Mouse (Mus musculus) thymus, adult 2 months (tissue): ENCODE data around the gene Nt5c3b. TPM values are rescaled to one million over a fixed set of nuclear protein-coding genes. Genes with fewer than 3 reads are reported as not detected.

Experiments used
- DNase-seq: peaks from one replicate; pipeline ENCODE4 v3.0.0; 2021
- H3K27ac ChIP-seq: fragments of 200-500 bp; 2 replicates; pipeline ENCODE4 v1.5.1; 2012; ENCODE audit warnings: low read length, control low read depth; ENCODE audit not compliant: control insufficient read depth, insufficient read depth
- H3K27me3 ChIP-seq: fragments of 200-500 bp; 2 replicates; pipeline ENCODE4 v1.6.1; 2012; ENCODE audit warnings: mild to moderate bottlenecking, low read length, moderate library complexity, mixed read lengths; ENCODE audit not compliant: control insufficient read depth, insufficient read depth
- H3K36me3 ChIP-seq: fragments of 200-500 bp; 2 replicates; pipeline ENCODE4 v1.6.1; 2012; ENCODE audit warnings: mild to moderate bottlenecking, low read length, moderate library complexity; ENCODE audit not compliant: control insufficient read depth, insufficient read depth
- H3K4me1 ChIP-seq: fragments of 200-500 bp; replicated peaks from 2 replicates; pipeline ENCODE4 v1.6.1; 2012; ENCODE audit warnings: low read length; ENCODE audit not compliant: control insufficient read depth, insufficient read depth
- H3K4me3 ChIP-seq: fragments of 200-500 bp; 2 replicates; pipeline ENCODE4 v1.5.1; 2012; ENCODE audit warnings: mild to moderate bottlenecking, low read length, control low read depth, moderate library complexity; ENCODE audit not compliant: control insufficient read depth, insufficient read depth
- CTCF ChIP-seq: fragments of 200-500 bp; IDR thresholded peaks from 2 replicates; pipeline ENCODE4 v1.5.1; 2012; ENCODE audit warnings: mild to moderate bottlenecking, control low read depth, low read length, moderate library complexity, borderline replicate concordance; ENCODE audit not compliant: control insufficient read depth, poor library complexity, insufficient read depth; ENCODE audit errors: extremely low read depth
- POLR2A ChIP-seq: fragments of 200-500 bp; IDR thresholded peaks from 2 replicates; pipeline ENCODE4 v1.6.1; 2012; ENCODE audit warnings: mild to moderate bottlenecking, low read length, control low read depth, moderate library complexity; ENCODE audit not compliant: control insufficient read depth, poor library complexity, insufficient read depth; ENCODE audit errors: extremely low read depth
- WGBS: fragments of 180-500 bp; shearing (Covaris S2); methylation state at CpG from one replicate; pipeline ENCODE4 v1.1.7; 2018; 5-methylcytosine and 5-hydroxymethylcytosine counted together
- polyA plus RNA-seq: library from polyadenylated mRNA; depleted of rRNA; stranded (reverse); fragments of >200 nt; gene quantifications from 2 replicates; pipeline ENCODE4 v1.2.3, GENCODE M21; 2012

Gene Nt5c3b
- polyA plus RNA-seq, 1 experiment: 136 TPM

GRCm38 (mm10) chr11:100414021-100414913, 27.3 kb downstream of the Nt5c3b start, which contains the start of gene P3h4:
Gene P3h4 (minus strand): TSS chr11:100414836.
- Histone ChIP-seq H3K4me3 (peak within 1 kb of the TSS; percentile 53), H3K4me1 (peaks cover 57% of the 10 kb centered on the region), H3K27ac (no peak within 1 kb of the TSS), H3K36me3 (no peaks in the 10 kb centered on the region), H3K27me3 (no peaks in the 10 kb centered on the region; the same call in 1 of the 2 replicates)
- DNase-seq: peak; percentile 74
- TF ChIP-seq POLR2A (no peak), CTCF (peak; percentile 73; the same call in 1 of the 2 replicates)
- WGBS: 9% methylated on average over 93 of the region's 93 CpGs

GRCm38 (mm10) chr11:100413541-100413940, 28.1 kb downstream of the Nt5c3b start:
- H3K4me1 ChIP-seq: peaks cover 64% of the 10 kb centered on the region
- DNase-seq: no peak
- H3K27me3 ChIP-seq: no peaks in the 10 kb centered on the region; the same call in 1 of the 2 replicates
- WGBS: 91% methylated on average over 11 of the region's 11 CpGs
- TF ChIP-seq POLR2A (no peak), CTCF (no peak)
- no peaks in the 10 kb centered on the region for H3K36me3 ChIP-seq
- H3K4me3 ChIP-seq: peak overlapping the region; percentile 53
- H3K27ac ChIP-seq: peak overlapping the region; percentile 35; the same call in 1 of the 2 replicates

GRCm38 (mm10) chr11:100411736-100412135, 29.9 kb downstream of the Nt5c3b start:
- WGBS: 24% methylated on average over 11 of the region's 11 CpGs
- Histone ChIP-seq H3K4me1 (peaks cover 80% of the 10 kb centered on the region), H3K4me3 (no peak overlapping the region), H3K36me3 (no peaks in the 10 kb centered on the region), H3K27ac (peak overlapping the region; percentile 17; the same call in 1 of the 2 replicates), H3K27me3 (no peaks in the 10 kb centered on the region; the same call in 1 of the 2 replicates)
- TF ChIP-seq CTCF: no peak
- no peak for TF ChIP-seq POLR2A
- DNase-seq: peak; percentile 33

- 60% methylated on average over 3 of the region's 3 CpGs for WGBS
- no peaks in the 10 kb centered on the region for H3K36me3 ChIP-seq
- peak; percentile 47 for DNase-seq
- H3K4me1 ChIP-seq: peaks cover 77% of the 10 kb centered on the region
- no peak for TF ChIP-seq POLR2A
- no peak for TF ChIP-seq CTCF
- no peak overlapping the region for H3K4me3 ChIP-seq
- peak overlapping the region; percentile 96 for H3K27ac ChIP-seq
- H3K27me3 ChIP-seq: no peaks in the 10 kb centered on the region
Measured at GRCm38 (mm10) chr11:100409686-100410085, 31.9 kb downstream of the Nt5c3b start.

GRCm38 (mm10) chr11:100408835-100409462, 32.7 kb downstream of the Nt5c3b start:
- TF ChIP-seq CTCF (no peak), POLR2A (no peak)
- H3K36me3 ChIP-seq: no peaks in the 10 kb centered on the region
- no peaks in the 10 kb centered on the region for H3K27me3 ChIP-seq
- 77% methylated on average over 12 of the region's 12 CpGs for WGBS
- peak; percentile 40 for DNase-seq
- H3K4me3 ChIP-seq: no peak overlapping the region
- peaks cover 74% of the 10 kb centered on the region for H3K4me1 ChIP-seq
- peak overlapping the region; percentile 96 for H3K27ac ChIP-seq

GRCm38 (mm10) chr11:100408076-100408834, 33.4 kb downstream of the Nt5c3b start:
- peak; percentile 78 for DNase-seq
- TF ChIP-seq POLR2A: peak; percentile 43; the same call in 1 of the 2 replicates
- peak; percentile 63; the same call in 1 of the 2 replicates for TF ChIP-seq CTCF
- Histone ChIP-seq H3K4me1 (peaks cover 67% of the 10 kb centered on the region), H3K4me3 (no peak overlapping the region), H3K27me3 (no peaks in the 10 kb centered on the region), H3K36me3 (no peaks in the 10 kb centered on the region), H3K27ac (peak overlapping the region; percentile 96)
- WGBS: 34% methylated on average over 10 of the region's 10 CpGs
